Mouse (Mus musculus) liver, adult 2 months (tissue): ENCODE data around the gene Pttg1ip.

Experiments used
- CTCF ChIP-seq: fragments of 200-500 bp; IDR thresholded peaks from 2 replicates; pipeline ENCODE4 v1.5.1; 2011; ENCODE audit warnings: low read depth, low read length, control low read depth
- POLR2A ChIP-seq: fragments of 200-500 bp; IDR thresholded peaks from 2 replicates; pipeline ENCODE4 v1.6.1; 2011; ENCODE audit warnings: low read length, control low read depth; ENCODE audit not compliant: insufficient read depth; ENCODE audit errors: extremely low read depth

DNA sequence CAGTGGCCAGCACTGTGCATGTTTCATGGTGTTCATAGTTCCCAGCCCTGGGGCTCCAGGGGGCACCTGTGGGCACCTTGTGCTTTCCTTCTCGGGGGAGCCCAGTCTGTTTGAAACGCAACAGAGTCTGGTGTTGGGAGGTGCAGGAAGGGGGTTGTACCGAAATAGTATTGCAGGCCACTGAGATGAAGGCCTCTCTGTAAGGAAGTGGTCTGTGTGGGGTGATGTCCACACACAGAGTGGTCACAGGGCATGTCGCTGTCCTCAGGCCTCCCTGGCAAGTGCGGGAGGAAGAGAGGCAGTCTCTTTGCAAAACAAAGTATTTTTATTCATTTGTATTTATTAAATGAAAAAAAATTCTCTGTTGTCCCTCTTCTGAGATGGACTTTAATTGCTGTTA is 64.1 kb downstream of the Pttg1ip start:
- TF ChIP-seq CTCF, result no peak
- TF ChIP-seq POLR2A, result no peak
